Mouse (Mus musculus) forebrain, embryonic 12.5 days (tissue): ENCODE data around the gene Tnk2. TPM values are rescaled to one million over a fixed set of nuclear protein-coding genes. Genes with fewer than 3 reads are reported as not detected.

Experiments
- ATAC-seq: fragments of 200-750 bp; cut with Nextera tagmentation; 2 replicates; pipeline ENCODE4 v1.8.0; 2017; ENCODE audit warnings: moderate TSS enrichment; ENCODE audit not compliant: low FRiP score
- H3K27ac ChIP-seq: fragments of 300-500 bp; sonication (generic); 2 replicates; pipeline ENCODE4 v1.5.1; 2016; ENCODE audit warnings: mild to moderate bottlenecking
- H3K27me3 ChIP-seq: fragments of 300-500 bp; sonication (generic); 2 replicates; pipeline ENCODE4 v1.6.1; 2016; ENCODE audit warnings: mild to moderate bottlenecking
- H3K36me3 ChIP-seq: fragments of 300-500 bp; sonication (generic); replicated peaks from 2 replicates; pipeline ENCODE4 v1.6.1; 2016; ENCODE audit warnings: mild to moderate bottlenecking
- H3K4me1 ChIP-seq: fragments of 300-500 bp; sonication (generic); 2 replicates; pipeline ENCODE4 v1.6.1; 2016
- H3K4me2 ChIP-seq: fragments of 300-500 bp; sonication (generic); 2 replicates; pipeline ENCODE4 v1.6.1; 2016; ENCODE audit warnings: mild to moderate bottlenecking, moderate library complexity
- H3K4me3 ChIP-seq: fragments of 300-500 bp; sonication (generic); replicated peaks from 2 replicates; pipeline ENCODE4 v1.5.1; 2016; ENCODE audit warnings: mild to moderate bottlenecking
- H3K9ac ChIP-seq: fragments of 300-500 bp; sonication (generic); 2 replicates; pipeline ENCODE4 v1.6.1; 2016; ENCODE audit warnings: mild to moderate bottlenecking
- H3K9me3 ChIP-seq: fragments of 300-500 bp; sonication (generic); 2 replicates; pipeline ENCODE4 v1.6.1; 2016
- WGBS: fragments of 180-500 bp; shearing (Covaris S2); methylation state at CpG from one replicate; pipeline ENCODE4 v1.1.7; 2016; 5-methylcytosine and 5-hydroxymethylcytosine counted together
- polyA plus RNA-seq: library from polyadenylated mRNA; unstranded; fragments of >200 nt; fragmentation: Nextera tagmentation; extraction: Ambion mirVana; gene quantifications from 2 replicates; pipeline ENCODE4 v1.2.1, GENCODE M21; 2016

The Tnk2 gene
- polyA plus RNA-seq, 1 experiment from 2014 or later: 14.2 TPM

- ATAC-seq: no peak
- H3K4me2 ChIP-seq: no peak overlapping the region
- H3K4me3 ChIP-seq: no peak overlapping the region
- no peak overlapping the region for H3K27ac ChIP-seq
- no peaks in the 10 kb centered on the region for H3K9me3 ChIP-seq
- no peak overlapping the region for H3K9ac ChIP-seq
- WGBS: 78% methylated on average over 6 of the region's 6 CpGs
- no peaks in the 10 kb centered on the region for H3K27me3 ChIP-seq
- peaks cover 19% of the 10 kb centered on the region for H3K4me1 ChIP-seq
- no peaks in the 10 kb centered on the region for H3K36me3 ChIP-seq
Measured at GRCm38 (mm10) chr16:32654071-32654733, 10.5 kb downstream of the Tnk2 start.

- no peaks in the 10 kb centered on the region for H3K27me3 ChIP-seq
- no peak overlapping the region for H3K27ac ChIP-seq
- H3K4me2 ChIP-seq: no peak overlapping the region
- H3K9me3 ChIP-seq: no peaks in the 10 kb centered on the region
- no peak for ATAC-seq
- 95% methylated on average over 4 of the region's 4 CpGs for whole genome bisulfite sequencing
- no peak overlapping the region for H3K9ac ChIP-seq
- no peak overlapping the region for H3K4me3 ChIP-seq
- H3K36me3 ChIP-seq: no peaks in the 10 kb centered on the region
- peaks cover 32% of the 10 kb centered on the region for H3K4me1 ChIP-seq
Measured at GRCm38 (mm10) chr16:32655534-32655933, 11.9 kb downstream of the Tnk2 start.

GRCm38 (mm10) chr16:32656321-32656720 is 12.6 kb downstream of the Tnk2 start:
- Histone ChIP-seq H3K27ac (no peak overlapping the region; the same call in 1 of the 2 replicates), H3K36me3 (no peaks in the 10 kb centered on the region), H3K9me3 (no peaks in the 10 kb centered on the region), H3K4me1 (peaks cover 40% of the 10 kb centered on the region), H3K4me2 (no peak overlapping the region), H3K27me3 (no peaks in the 10 kb centered on the region), H3K4me3 (no peak overlapping the region), H3K9ac (no peak overlapping the region)
- 85% methylated on average over 8 of the region's 8 CpGs for WGBS
- no peak for ATAC-seq

GRCm38 (mm10) chr16:32656794-32657193 is 13.1 kb downstream of the Tnk2 start:
- H3K27ac ChIP-seq: no peak overlapping the region
- no peak for ATAC-seq
- H3K36me3 ChIP-seq: no peaks in the 10 kb centered on the region
- H3K4me1 ChIP-seq: peaks cover 45% of the 10 kb centered on the region
- no peak overlapping the region for H3K4me3 ChIP-seq
- no peaks in the 10 kb centered on the region for H3K27me3 ChIP-seq
- H3K9ac ChIP-seq: no peak overlapping the region
- no peak overlapping the region for H3K4me2 ChIP-seq
- WGBS: 84% methylated on average over 8 of the region's 8 CpGs
- H3K9me3 ChIP-seq: no peaks in the 10 kb centered on the region

- no peak overlapping the region for H3K4me3 ChIP-seq
- 92% methylated on average over 16 of the region's 16 CpGs for WGBS
- no peak for ATAC-seq
- H3K9ac ChIP-seq: no peak overlapping the region
- H3K36me3 ChIP-seq: no peaks in the 10 kb centered on the region
- no peak overlapping the region for H3K4me2 ChIP-seq
- no peaks in the 10 kb centered on the region for H3K27me3 ChIP-seq
- H3K4me1 ChIP-seq: peaks cover 53% of the 10 kb centered on the region
- no peaks in the 10 kb centered on the region for H3K9me3 ChIP-seq
- 0 out of 2 replicates have a peak overlapping the region, but pooled peaks have one; percentile 5 for H3K27ac ChIP-seq
Measured at GRCm38 (mm10) chr16:32657498-32658250, 14.0 kb downstream of the Tnk2 start.

GRCm38 (mm10) chr16:32658743-32659171 is 15.1 kb downstream of the Tnk2 start:
- 0% methylated on average over 2 of the region's 21 CpGs for WGBS
- peak overlapping the region; percentile 66 for H3K27ac ChIP-seq
- no peaks in the 10 kb centered on the region for H3K9me3 ChIP-seq
- ATAC-seq: peak; percentile 31; the same call in 1 of the 2 replicates
- no peaks in the 10 kb centered on the region for H3K36me3 ChIP-seq
- peak overlapping the region; percentile 66 for H3K4me2 ChIP-seq
- H3K27me3 ChIP-seq: no peaks in the 10 kb centered on the region
- H3K9ac ChIP-seq: peak overlapping the region; percentile 63
- H3K4me3 ChIP-seq: peak overlapping the region; percentile 36
- peaks cover 58% of the 10 kb centered on the region for H3K4me1 ChIP-seq

- peaks cover 60% of the 10 kb centered on the region for H3K4me1 ChIP-seq
- ATAC-seq: no peak
- no peaks in the 10 kb centered on the region for H3K9me3 ChIP-seq
- H3K4me2 ChIP-seq: peak overlapping the region; percentile 66
- H3K9ac ChIP-seq: peak overlapping the region; percentile 63
- peak overlapping the region; percentile 66 for H3K27ac ChIP-seq
- H3K4me3 ChIP-seq: peak overlapping the region; percentile 36
- H3K27me3 ChIP-seq: no peaks in the 10 kb centered on the region
- 8% methylated on average over 8 of the region's 8 CpGs for WGBS
- H3K36me3 ChIP-seq: no peaks in the 10 kb centered on the region
Measured at GRCm38 (mm10) chr16:32659385-32659784, 15.7 kb downstream of the Tnk2 start.

- peak overlapping the region; percentile 81 for H3K27ac ChIP-seq
- H3K27me3 ChIP-seq: no peaks in the 10 kb centered on the region
- no peak overlapping the region for H3K4me3 ChIP-seq
- no peak overlapping the region for H3K4me2 ChIP-seq
- H3K9ac ChIP-seq: no peak overlapping the region
- ATAC-seq: no peak
- 53% methylated on average over 1 of the region's 1 CpGs for WGBS
- H3K36me3 ChIP-seq: no peaks in the 10 kb centered on the region; the same call in 1 of the 2 replicates
- peaks cover 61% of the 10 kb centered on the region for H3K4me1 ChIP-seq
- no peaks in the 10 kb centered on the region for H3K9me3 ChIP-seq
Measured at GRCm38 (mm10) chr16:32660095-32660494, 16.4 kb downstream of the Tnk2 start.

- Histone ChIP-seq H3K4me1 (peaks cover 67% of the 10 kb centered on the region), H3K27ac (peak overlapping the region; percentile 81), H3K27me3 (no peaks in the 10 kb centered on the region), H3K9me3 (no peaks in the 10 kb centered on the region), H3K4me2 (peak overlapping the region; percentile 33), H3K9ac (peak overlapping the region; percentile 53), H3K36me3 (no peaks in the 10 kb centered on the region; the same call in 1 of the 2 replicates), H3K4me3 (no peak overlapping the region)
- 22% methylated on average over 10 of the region's 10 CpGs for WGBS
- peak; percentile 53; the same call in 1 of the 2 replicates for ATAC-seq
Measured at GRCm38 (mm10) chr16:32660557-32661321, 17.1 kb downstream of the Tnk2 start.

- 48% methylated on average over 10 of the region's 10 CpGs for WGBS
- Histone ChIP-seq H3K36me3 (no peaks in the 10 kb centered on the region; the same call in 1 of the 2 replicates), H3K9ac (peak overlapping the region; percentile 53), H3K4me2 (peak overlapping the region; percentile 33), H3K27me3 (no peaks in the 10 kb centered on the region), H3K9me3 (no peaks in the 10 kb centered on the region), H3K27ac (peak overlapping the region; percentile 81), H3K4me3 (0 out of 2 replicates have a peak overlapping the region, but pooled peaks have one; percentile 8), H3K4me1 (peaks cover 75% of the 10 kb centered on the region)
- 0 out of 2 replicates have a peak, but pooled peaks have one; percentile 11 for ATAC-seq
Measured at GRCm38 (mm10) chr16:32661493-32661921, 17.8 kb downstream of the Tnk2 start.

- Histone ChIP-seq H3K27ac (peak overlapping the region; percentile 81; the same call in 1 of the 2 replicates), H3K9me3 (no peaks in the 10 kb centered on the region), H3K36me3 (no peaks in the 10 kb centered on the region; the same call in 1 of the 2 replicates), H3K27me3 (no peaks in the 10 kb centered on the region), H3K4me1 (peaks cover 82% of the 10 kb centered on the region), H3K4me2 (peak overlapping the region; percentile 33), H3K9ac (peak overlapping the region; percentile 53; the same call in 1 of the 2 replicates), H3K4me3 (peak overlapping the region; percentile 8; the same call in 1 of the 2 replicates)
- 91% methylated on average over 7 of the region's 7 CpGs for WGBS
- no peak for ATAC-seq
Measured at GRCm38 (mm10) chr16:32662372-32662771, 18.7 kb downstream of the Tnk2 start.
